ENCODE assay signal across 19 mouse cellular contexts in genomic region chr2:21058940-21059339, GRCm38 (mm10).
A peak's percentile ranks its signal among the peaks of the same experiment; 100 is the strongest.
DNase-seq lines count a peak whose midpoint lies in the region; ATAC-seq and TF ChIP-seq lines count a peak whose summit lies in the region.
"Had no signal": no experiment of that assay in that cellular context is flagged by ENCODE, and none has a peak within 500 bp of the region (broad histone marks: within the 10 kb centered on the region; RNA-seq: fewer than 3 reads in every experiment).

No protein-coding gene starts in this region.

- no peaks in the 10 kb centered on the region for H3K27me3 ChIP-seq in forebrain, embryonic 13.5 days
- no peaks in the 10 kb centered on the region for H3K27me3 ChIP-seq in hindbrain, embryonic 15.5 days
- no peaks in the 10 kb centered on the region for H3K27me3 ChIP-seq in midbrain, postnatal 0 days (ENCODE audit: insufficient read depth, low read length)
- H3K27me3 ChIP-seq: embryonic facial prominence, embryonic 13.5 days; heart, embryonic 13.5 days; limb, embryonic 15.5 days had no signal

- WGBS in forebrain, embryonic 13.5 days, result 78% methylated on average over 3 of the region's 3 CpGs
- WGBS in hindbrain, embryonic 15.5 days, result 81% methylated on average over 3 of the region's 3 CpGs
- 87% methylated on average over 3 of the region's 3 CpGs for WGBS in midbrain, postnatal 0 days

- H3K9me3 ChIP-seq in forebrain, embryonic 13.5 days (replicated peaks), result 0 out of 2 replicates have a peak, but pooled peaks cover 3% of the 10 kb centered on the region
- H3K9me3 ChIP-seq in hindbrain, embryonic 15.5 days, result no peaks in the 10 kb centered on the region
- no peaks in the 10 kb centered on the region for H3K9me3 ChIP-seq in midbrain, postnatal 0 days (ENCODE audit: low read length)
- H3K9me3 ChIP-seq: embryonic facial prominence, embryonic 13.5 days; heart, embryonic 13.5 days; limb, embryonic 15.5 days had no signal

- no peak for ATAC-seq in forebrain, embryonic 13.5 days
- 0 out of 2 replicates have a peak, but pooled peaks have one; percentile 46 for ATAC-seq in hindbrain, embryonic 15.5 days (ENCODE audit: low FRiP score, low read depth)
- ATAC-seq in midbrain, postnatal 0 days (ENCODE audit: low FRiP score), result no peak

- no peak overlapping the region for H3K9ac ChIP-seq in forebrain, embryonic 13.5 days
- H3K9ac ChIP-seq in hindbrain, embryonic 15.5 days, result no peak overlapping the region
- H3K9ac ChIP-seq in midbrain, postnatal 0 days (replicated peaks; ENCODE audit: low read length, poor library complexity, severe bottlenecking), result no peak overlapping the region
- H3K9ac ChIP-seq: embryonic facial prominence, embryonic 13.5 days; heart, embryonic 13.5 days; limb, embryonic 15.5 days had no signal

- H3K36me3 ChIP-seq in forebrain, embryonic 13.5 days (ENCODE audit: poor library complexity, severe bottlenecking), result no peaks in the 10 kb centered on the region
- no peaks in the 10 kb centered on the region for H3K36me3 ChIP-seq in hindbrain, embryonic 15.5 days
- H3K36me3 ChIP-seq in midbrain, postnatal 0 days (ENCODE audit: insufficient read depth, low read length), result no peaks in the 10 kb centered on the region
- H3K36me3 ChIP-seq: embryonic facial prominence, embryonic 13.5 days; heart, embryonic 13.5 days; limb, embryonic 15.5 days had no signal

- H3K4me2 ChIP-seq in forebrain, embryonic 13.5 days, result no peak overlapping the region
- no peak overlapping the region for H3K4me2 ChIP-seq in hindbrain, embryonic 15.5 days
- no peak overlapping the region for H3K4me2 ChIP-seq in midbrain, postnatal 0 days (ENCODE audit: low read depth, low read length, poor library complexity, severe bottlenecking)
- H3K4me2 ChIP-seq: embryonic facial prominence, embryonic 13.5 days; heart, embryonic 13.5 days; limb, embryonic 15.5 days had no signal

- intact Hi-C loops in left cerebral cortex, adult 2 months (cut with DNase I), result loop anchor here (5.0 kb wide), 1 partner anchor 83 kb away; no protein-coding TSS in a partner anchor

- TF ChIP-seq CTCF in left cerebral cortex, adult 2 months (IDR thresholded peaks at IDR 0.05), result no peak
- TF ChIP-seq CTCF in midbrain, postnatal 0 days (IDR thresholded peaks at IDR 0.05), result no peak

- DNase-seq in left cerebral cortex, adult 2 months (ENCODE audit: extremely low spot score in 1 of 2, low spot score in 2 of 2), result no peak
- DNase-seq in left cerebral cortex, adult 9 months (ENCODE audit: low spot score in 2 of 2), result no peak
- DNase-seq in midbrain, postnatal 0 days (ENCODE audit: low spot score), result no peak
- DNase-seq in kidney, postnatal 14 days, result no peak
- DNase-seq in urinary bladder, postnatal 25 days (ENCODE audit: low spot score), result no peak
- DNase-seq: adrenal gland, adult 8-10 months; cerebellum, adult 11 months; cerebellum, postnatal 36 days; heart, postnatal 36 days; kidney, adult 11 months; kidney, postnatal 10 days; lung, postnatal 10 days; thymus, postnatal 25 days had no signal

- no peak overlapping the region for H3K4me3 ChIP-seq in left cerebral cortex, adult 2 months
- no peak overlapping the region for H3K4me3 ChIP-seq in forebrain, embryonic 13.5 days
- no peak overlapping the region for H3K4me3 ChIP-seq in hindbrain, embryonic 15.5 days
- no peak overlapping the region for H3K4me3 ChIP-seq in midbrain, postnatal 0 days (ENCODE audit: low read depth, low read length)
- H3K4me3 ChIP-seq: embryonic facial prominence, embryonic 13.5 days; heart, embryonic 13.5 days; limb, embryonic 15.5 days; myocyte had no signal

- peaks cover 40% of the 10 kb centered on the region for H3K4me1 ChIP-seq in forebrain, embryonic 13.5 days
- H3K4me1 ChIP-seq in hindbrain, embryonic 15.5 days (replicated peaks), result peaks cover 19% of the 10 kb centered on the region
- peaks cover 8% of the 10 kb centered on the region; the same call in 1 of the 2 replicates for H3K4me1 ChIP-seq in midbrain, postnatal 0 days (ENCODE audit: insufficient read depth, low read length)
- H3K4me1 ChIP-seq: heart, embryonic 13.5 days had no signal

- peak overlapping the region; percentile 59; the same call in 1 of the 2 replicates for H3K27ac ChIP-seq in left cerebral cortex, adult 2 months
- H3K27ac ChIP-seq in forebrain, embryonic 13.5 days, result peak overlapping the region; percentile 84
- H3K27ac ChIP-seq in hindbrain, embryonic 15.5 days (replicated peaks), result peak overlapping the region; percentile 72; the same call in 1 of the 2 replicates
- 0 out of 2 replicates have a peak overlapping the region, but pooled peaks have one; percentile 38 for H3K27ac ChIP-seq in midbrain, postnatal 0 days (ENCODE audit: low read depth, low read length)
- H3K27ac ChIP-seq: embryonic facial prominence, embryonic 13.5 days; heart, embryonic 13.5 days; limb, embryonic 15.5 days had no signal
